Mouse (Mus musculus) CH12.LX (cell line): ENCODE data around the gene Sprr4. TPM values are rescaled to one million over a fixed set of nuclear protein-coding genes. Genes with fewer than 3 reads are reported as not detected.

Source experiments
- DNase-seq: peaks from one replicate; pipeline ENCODE4 v3.0.0-alpha.2; 2013; ENCODE audit errors: extremely low read depth
- H3K27ac ChIP-seq: 2 replicates; pipeline ENCODE4 v1.5.1; 2012; ENCODE audit warnings: low read depth, mild to moderate bottlenecking, control low read depth, moderate library complexity; ENCODE audit not compliant: insufficient read depth
- H3K27me3 ChIP-seq: replicated peaks from 2 replicates; pipeline ENCODE3; 2012; ENCODE audit warnings: inconsistent platforms
- H3K36me3 ChIP-seq, 2 experiments: replicated peaks in 1 of 2; 2 replicates each; pipeline versions ENCODE3 to v1.6.1; 2012; ENCODE audit warnings: inconsistent platforms in 1 of 2, low read length in 1 of 2, mild to moderate bottlenecking in 1 of 2, mixed read lengths in 1 of 2, moderate library complexity in 1 of 2; ENCODE audit not compliant: control insufficient read depth in 1 of 2, insufficient read depth in 1 of 2
- H3K4me1 ChIP-seq, 2 experiments: 2 replicates each; pipeline ENCODE4 v1.6.1; 2012; ENCODE audit warnings: inconsistent platforms in 1 of 2, moderate library complexity in 1 of 2; ENCODE audit not compliant: insufficient read depth in 2 of 2, control insufficient read depth in 1 of 2
- H3K4me2 ChIP-seq: 2 replicates; pipeline ENCODE4 v1.6.1; 2012; ENCODE audit warnings: low read depth, mild to moderate bottlenecking, control low read depth; ENCODE audit not compliant: poor library complexity, insufficient read depth, severe bottlenecking
- H3K4me3 ChIP-seq, 3 experiments: fragments of 150-350 bp in 1 of 3; sonication (generic) in 1 of 3; replicated peaks in 1 of 3; 2 replicates each; pipeline versions ENCODE3 to v1.5.1; 2011 to 2012; ENCODE audit warnings: low read depth in 2 of 3, low read length in 2 of 3, mild to moderate bottlenecking in 2 of 3, moderate library complexity in 2 of 3, control low read depth in 1 of 3, improper control_type of control experiment in 1 of 3, inconsistent platforms in 1 of 3, mixed read lengths in 1 of 3; ENCODE audit not compliant: poor library complexity in 1 of 3
- H3K79me2 ChIP-seq: replicated peaks from 2 replicates; pipeline ENCODE4 v1.6.1; 2012; ENCODE audit warnings: mild to moderate bottlenecking, moderate library complexity; ENCODE audit not compliant: control insufficient read depth, poor library complexity, insufficient read depth, severe bottlenecking; ENCODE audit errors: extremely low read depth
- H3K9ac ChIP-seq: 2 replicates; pipeline ENCODE4 v1.6.1; 2012; ENCODE audit warnings: low read depth, mild to moderate bottlenecking, control low read depth, moderate library complexity; ENCODE audit not compliant: insufficient read depth
- H3K9me3 ChIP-seq: replicated peaks from 2 replicates; pipeline ENCODE3; 2012; ENCODE audit warnings: low read length, inconsistent platforms, mixed read lengths
- CHD1 ChIP-seq: IDR thresholded peaks from 2 replicates; pipeline ENCODE4 v1.6.1; 2012; ENCODE audit warnings: low read depth, low read length, improper control_type of control experiment, inconsistent platforms
- CHD2 ChIP-seq: IDR thresholded peaks from 2 replicates; pipeline ENCODE4 v1.6.1; 2011; ENCODE audit warnings: low read length, improper control_type of control experiment
- ELF1 ChIP-seq: IDR thresholded peaks from 2 replicates; pipeline ENCODE4 v1.6.1; 2014; ENCODE audit warnings: low read depth, mild to moderate bottlenecking, inconsistent platforms, low read length, improper control_type of control experiment
- GABPA ChIP-seq: IDR thresholded peaks from 2 replicates; pipeline ENCODE4 v1.6.1; 2012; ENCODE audit warnings: low read depth, low read length, improper control_type of control experiment, inconsistent platforms; ENCODE audit not compliant: insufficient replicate concordance
- IRF4 ChIP-seq: IDR thresholded peaks from 2 replicates; pipeline ENCODE4 v1.6.1; 2014; ENCODE audit warnings: low read depth, mild to moderate bottlenecking, inconsistent platforms, low read length, improper control_type of control experiment
- JUND ChIP-seq: conservative IDR thresholded peaks from 2 replicates; pipeline ENCODE4 v1.6.1; 2011; ENCODE audit warnings: low read depth, low read length, improper control_type of control experiment
- MAX ChIP-seq: IDR thresholded peaks from 2 replicates; pipeline ENCODE4 v1.6.1; 2011; ENCODE audit warnings: low read length, improper control_type of control experiment
- MAZ ChIP-seq: IDR thresholded peaks from 2 replicates; pipeline ENCODE4 v1.6.1; 2012; ENCODE audit warnings: low read depth, mild to moderate bottlenecking, inconsistent platforms, low read length, improper control_type of control experiment, moderate library complexity
- MEF2A ChIP-seq: IDR thresholded peaks from 2 replicates; pipeline ENCODE4 v1.6.1; 2014; ENCODE audit warnings: low read depth, mild to moderate bottlenecking, inconsistent platforms, low read length, improper control_type of control experiment, borderline replicate concordance
- MYC ChIP-seq: IDR thresholded peaks from 2 replicates; pipeline ENCODE4 v1.6.1; 2011; ENCODE audit warnings: low read depth, mild to moderate bottlenecking, improper control_type of control experiment, low read length
- NELFE ChIP-seq: IDR thresholded peaks from 2 replicates; pipeline ENCODE4 v1.6.1; 2011; ENCODE audit warnings: low read depth, low read length, improper control_type of control experiment
- NRF1 ChIP-seq: IDR thresholded peaks from 2 replicates; pipeline ENCODE4 v1.6.1; 2014; ENCODE audit warnings: low read depth, mild to moderate bottlenecking, inconsistent platforms, low read length, improper control_type of control experiment, moderate library complexity
- PAX5 ChIP-seq: IDR thresholded peaks from 2 replicates; pipeline ENCODE4 v1.6.1; 2012; ENCODE audit warnings: low read length, inconsistent platforms, mixed read lengths
- RAD21 ChIP-seq: IDR thresholded peaks from 2 replicates; pipeline ENCODE4 v1.6.1; 2011; ENCODE audit warnings: low read depth, mild to moderate bottlenecking, low read length, improper control_type of control experiment, moderate library complexity
- RCOR1 ChIP-seq: conservative IDR thresholded peaks from 2 replicates; pipeline ENCODE4 v1.6.1; 2012; ENCODE audit warnings: low read depth, mild to moderate bottlenecking, inconsistent platforms, low read length, improper control_type of control experiment
- SMC3 ChIP-seq: IDR thresholded peaks from 2 replicates; pipeline ENCODE4 v1.6.1; 2011; ENCODE audit warnings: low read depth, low read length, improper control_type of control experiment
- TBP ChIP-seq: conservative IDR thresholded peaks from 2 replicates; pipeline ENCODE4 v1.6.1; 2011; ENCODE audit warnings: low read depth, low read length, improper control_type of control experiment
- TCF12 ChIP-seq: IDR thresholded peaks from 2 replicates; pipeline ENCODE4 v1.6.1; 2014; ENCODE audit warnings: low read depth, mild to moderate bottlenecking, inconsistent platforms, low read length, improper control_type of control experiment
- UBTF ChIP-seq: IDR thresholded peaks from 2 replicates; pipeline ENCODE4 v1.6.1; 2012; ENCODE audit warnings: low read depth, mild to moderate bottlenecking, inconsistent platforms, low read length, improper control_type of control experiment, moderate library complexity
- USF1 ChIP-seq: IDR thresholded peaks from 2 replicates; pipeline ENCODE4 v1.6.1; 2014; ENCODE audit warnings: low read depth, mild to moderate bottlenecking, inconsistent platforms, low read length, improper control_type of control experiment
- ZC3H11A ChIP-seq: IDR thresholded peaks from 2 replicates; pipeline ENCODE4 v1.6.1; 2012; ENCODE audit warnings: low read depth, mild to moderate bottlenecking, inconsistent platforms, low read length, improper control_type of control experiment
- ZKSCAN1 ChIP-seq: IDR thresholded peaks from 2 replicates; pipeline ENCODE4 v1.6.1; 2012; ENCODE audit warnings: low read depth, inconsistent platforms, low read length, improper control_type of control experiment, borderline replicate concordance
- ZMIZ1 ChIP-seq: IDR thresholded peaks from 2 replicates; pipeline ENCODE4 v1.6.1; 2012; ENCODE audit warnings: low read depth, mild to moderate bottlenecking, inconsistent platforms, low read length, improper control_type of control experiment
- dilution Hi-C: fragments of 300-500 bp; cut with MboI; formaldehyde crosslinking; loops from 2 replicates; pipeline ENCODE4 v1.14.3; 2020; ENCODE audit warnings: low sequenced_read_pairs; ENCODE audit not compliant: extremely low pct_unique_long_range_greater_than_20kb, extremely low pct_ligation_motif_present
- in situ Hi-C: fragments of 300-500 bp; cut with MboI; formaldehyde crosslinking; loops from 3 replicates; pipeline ENCODE4 v1.14.3; 2019; ENCODE audit warnings: low sequenced_read_pairs, low pct_ligation_motif_present, low pct_unique_long_range_greater_than_20kb, mixed read lengths
- polyA plus RNA-seq: library from polyadenylated mRNA; unstranded; fragments of >175 nt; gene quantifications from 2 replicates; pipeline ENCODE4 v1.2.1, GENCODE M21; 2012; ENCODE audit warnings: low read depth; ENCODE audit not compliant: insufficient read length
- total RNA-seq, 2 experiments: library from RNA; depleted of rRNA; stranded (reverse); fragments of 300-350 nt in 1 of 2; fragments of >200 nt in 1 of 2; gene quantifications; 2 replicates each; pipeline ENCODE4 v1.2.3; 2012 to 2014

Sprr4 gene
- total and polyA plus RNA-seq, 3 experiments = not detected

DNA sequence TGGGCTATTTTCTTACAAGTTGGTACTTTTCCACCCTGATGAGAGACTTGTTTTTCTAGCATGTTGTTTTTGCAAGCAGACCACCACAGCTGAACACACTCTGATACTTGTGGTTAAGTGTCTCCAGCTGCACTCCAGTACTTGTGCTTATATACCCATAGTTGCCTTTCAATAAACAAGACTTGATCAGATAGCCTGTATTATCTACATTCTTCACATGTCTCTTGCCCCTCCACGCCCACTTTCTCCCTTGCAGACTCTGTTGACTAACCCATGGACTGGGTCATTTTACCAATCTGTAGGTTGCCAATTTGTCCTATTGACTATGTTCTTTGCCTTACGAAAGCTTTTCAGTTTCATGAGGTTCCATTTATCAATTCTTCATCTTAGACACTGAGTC lies 30.2 kb downstream of the Sprr4 start:
- Histone ChIP-seq H3K27me3 (no peaks in the 10 kb centered on the region), H3K27ac (no peak overlapping the region), H3K36me3 (no peaks in the 10 kb centered on the region), H3K9me3 (peaks cover 25% of the 10 kb centered on the region), H3K79me2 (no peaks in the 10 kb centered on the region), H3K4me1 (no peaks in the 10 kb centered on the region), H3K4me3 (no peak overlapping the region), H3K4me2 (no peak overlapping the region), H3K9ac (no peak overlapping the region)
- DNase-seq = no peak
- TF ChIP-seq IRF4 (no peak), GABPA (no peak), ZKSCAN1 (no peak), SMC3 (no peak), CHD2 (no peak), TBP (no peak), RCOR1 (no peak), ZC3H11A (no peak), UBTF (no peak), MEF2A (no peak), ZMIZ1 (no peak), NELFE (no peak), USF1 (no peak), TCF12 (no peak), CHD1 (no peak), NRF1 (no peak), JUND (no peak), PAX5 (no peak), MYC (no peak), ELF1 (no peak)
- in situ Hi-C loops (no loop called here), dilution Hi-C loops (no loop called here)

DNA sequence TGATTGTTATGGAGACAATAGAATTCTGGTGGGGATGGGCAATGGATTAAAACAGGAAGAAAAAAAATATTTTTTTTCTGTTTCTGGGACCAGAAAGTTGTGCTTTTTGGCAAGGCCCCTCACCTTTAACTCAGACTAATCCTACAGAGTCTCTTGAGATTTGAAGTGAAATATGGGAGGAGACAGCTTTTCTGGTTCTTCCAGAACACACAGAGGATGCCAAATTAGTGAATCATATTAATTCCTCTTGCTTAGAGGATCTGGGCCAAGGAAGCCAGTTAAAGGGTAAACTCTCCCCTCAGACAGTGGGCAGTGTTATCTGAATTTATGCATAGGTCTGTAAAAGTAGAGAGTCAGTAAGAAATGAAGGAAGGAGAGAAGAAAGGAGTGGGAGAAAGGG lies 32.9 kb downstream of the Sprr4 start:
- TF ChIP-seq NRF1 (no peak), MEF2A (no peak), ELF1 (no peak), SMC3 (no peak), IRF4 (no peak), MAX (no peak), MYC (no peak), MAZ (no peak), USF1 (no peak), ZC3H11A (no peak), RAD21 (no peak)
- Histone ChIP-seq H3K79me2 (no peaks in the 10 kb centered on the region), H3K9me3 (peaks cover 23% of the 10 kb centered on the region), H3K4me2 (no peak overlapping the region), H3K4me3 (no peak overlapping the region), H3K27me3 (no peaks in the 10 kb centered on the region), H3K27ac (no peak overlapping the region), H3K9ac (no peak overlapping the region), H3K36me3 (no peaks in the 10 kb centered on the region), H3K4me1 (no peaks in the 10 kb centered on the region)
- no peak for DNase-seq
- in situ Hi-C loops = no loop called here
- dilution Hi-C loops = no loop called here
